Mouse (Mus musculus): ENCODE data around the gene Ltbp4.

- TF ChIP-seq CTCF (conservative IDR thresholded peaks at IDR 0.05; ENCODE audit: insufficient read depth, insufficient read length, low read depth, low read length): no peak
- TF ChIP-seq POLR2A (IDR thresholded peaks at IDR 0.05; ENCODE audit: low read depth, low read length): no peak
Measured at GRCm38 (mm10) chr7:27375274-27375673, 37.8 kb upstream of the Ltbp4 start.

All from kidney, adult 2 months (tissue).